Comparison of ENCODE assay signal across 8 mouse cellular contexts in the genomic region with DNA sequence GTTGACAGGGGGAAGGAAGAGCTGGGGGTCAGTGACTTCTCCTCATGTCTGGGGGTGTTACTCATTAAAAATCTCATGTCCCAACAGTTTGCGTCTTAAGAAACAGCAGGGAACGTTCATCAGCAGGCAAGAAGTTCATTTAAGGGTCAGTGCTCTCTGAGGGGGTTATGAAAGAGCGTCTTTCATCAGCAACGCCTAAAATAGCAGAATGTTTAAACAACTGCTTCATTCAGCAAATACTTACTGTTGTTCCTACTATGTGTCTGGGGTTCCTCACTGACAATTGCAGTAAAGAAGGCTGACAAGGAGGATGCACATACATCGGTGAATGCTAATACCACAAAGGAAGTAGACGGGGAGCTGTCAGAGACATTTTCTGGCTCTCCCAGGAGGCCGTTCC.
DNase-seq lines count a peak whose midpoint lies in the region; ATAC-seq and TF ChIP-seq lines count a peak whose summit lies in the region.

No protein-coding gene starts in this region.

- H3K4me1 ChIP-seq in kidney, embryonic 16.5 days (ENCODE audit: insufficient read depth, low read length) = peaks cover 13% of the 10 kb centered on the region; the same call in 1 of the 2 replicates
- peaks cover 5% of the 10 kb centered on the region; the same call in 1 of the 2 replicates for H3K4me1 ChIP-seq in kidney, embryonic 14.5 days (ENCODE audit: control insufficient read depth, insufficient read depth, low read length)
- peaks cover 11% of the 10 kb centered on the region for H3K4me1 ChIP-seq in liver, embryonic 13.5 days (replicated peaks)
- peaks cover 6% of the 10 kb centered on the region; the same call in 1 of the 2 replicates for H3K4me1 ChIP-seq in forebrain, embryonic 12.5 days
- H3K4me1 ChIP-seq in forebrain, postnatal 0 days (ENCODE audit: insufficient read depth) = no peaks in the 10 kb centered on the region

- no peak for TF ChIP-seq CTCF in forebrain, postnatal 0 days (IDR thresholded peaks at IDR 0.05; ENCODE audit: low read depth)

- no peak overlapping the region for H3K4me3 ChIP-seq in kidney, embryonic 16.5 days (ENCODE audit: low read length)
- no peak overlapping the region for H3K4me3 ChIP-seq in kidney, embryonic 14.5 days (ENCODE audit: low read length)
- H3K4me3 ChIP-seq in liver, embryonic 13.5 days (replicated peaks) = no peak overlapping the region
- no peak overlapping the region for H3K4me3 ChIP-seq in forebrain, embryonic 12.5 days (replicated peaks)
- H3K4me3 ChIP-seq in forebrain, postnatal 0 days (ENCODE audit: low read depth, low read length) = no peak overlapping the region

- H3K27ac ChIP-seq in kidney, embryonic 16.5 days (ENCODE audit: low read length) = peak overlapping the region; percentile 41; the same call in 1 of the 2 replicates
- no peak overlapping the region for H3K27ac ChIP-seq in kidney, embryonic 14.5 days (ENCODE audit: low read depth, low read length)
- H3K27ac ChIP-seq in liver, embryonic 13.5 days = peak overlapping the region; percentile 61
- no peak overlapping the region for H3K27ac ChIP-seq in forebrain, embryonic 12.5 days
- no peak overlapping the region for H3K27ac ChIP-seq in forebrain, postnatal 0 days (ENCODE audit: low read depth, low read length)

- H3K36me3 ChIP-seq in kidney, embryonic 16.5 days (ENCODE audit: insufficient read depth, low read length) = no peaks in the 10 kb centered on the region
- no peaks in the 10 kb centered on the region for H3K36me3 ChIP-seq in kidney, embryonic 14.5 days (ENCODE audit: control insufficient read depth, insufficient read depth, low read length)
- no peaks in the 10 kb centered on the region for H3K36me3 ChIP-seq in liver, embryonic 13.5 days
- H3K36me3 ChIP-seq in forebrain, embryonic 12.5 days (replicated peaks) = no peaks in the 10 kb centered on the region; the same call in 1 of the 2 replicates
- peaks cover 8% of the 10 kb centered on the region; the same call in 1 of the 2 replicates for H3K36me3 ChIP-seq in forebrain, postnatal 0 days (ENCODE audit: insufficient read depth)

- ATAC-seq in kidney, embryonic 16.5 days (ENCODE audit: low FRiP score, low TSS enrichment) = 0 out of 2 replicates have a peak, but pooled peaks have one; percentile 9
- ATAC-seq in kidney, embryonic 14.5 days (ENCODE audit: low FRiP score, low TSS enrichment) = no peak
- ATAC-seq in liver, embryonic 13.5 days (ENCODE audit: low read depth) = peak; percentile 41
- ATAC-seq in forebrain, embryonic 12.5 days (ENCODE audit: low FRiP score) = no peak
- ATAC-seq in megakaryocyte-erythroid progenitor cell, adult 5-6 weeks (replicated peaks; ENCODE audit: low FRiP score, low TSS enrichment, poor library complexity, severe bottlenecking) = no peak
- no peak for ATAC-seq in forebrain, postnatal 0 days

- H3K9me3 ChIP-seq in kidney, embryonic 16.5 days (ENCODE audit: low read length) = no peaks in the 10 kb centered on the region
- H3K9me3 ChIP-seq in kidney, embryonic 14.5 days (ENCODE audit: control insufficient read depth, low read length) = no peaks in the 10 kb centered on the region
- H3K9me3 ChIP-seq in liver, embryonic 13.5 days (replicated peaks) = no peaks in the 10 kb centered on the region
- H3K9me3 ChIP-seq in forebrain, embryonic 12.5 days = no peaks in the 10 kb centered on the region
- no peaks in the 10 kb centered on the region for H3K9me3 ChIP-seq in forebrain, postnatal 0 days (ENCODE audit: low read length)

- WGBS in kidney, embryonic 16.5 days = 33% methylated on average over 7 of the region's 7 CpGs
- WGBS in kidney, embryonic 14.5 days = 37% methylated on average over 7 of the region's 7 CpGs
- WGBS in liver, embryonic 13.5 days (ENCODE audit: insufficient replicate concordance) = 18% methylated on average over 7 of the region's 7 CpGs
- 16% methylated on average over 7 of the region's 7 CpGs for WGBS in forebrain, embryonic 12.5 days
- WGBS in forebrain, postnatal 0 days = 15% methylated on average over 7 of the region's 7 CpGs

- H3K4me2 ChIP-seq in kidney, embryonic 16.5 days (replicated peaks; ENCODE audit: low read depth, low read length) = no peak overlapping the region
- no peak overlapping the region for H3K4me2 ChIP-seq in kidney, embryonic 14.5 days (replicated peaks; ENCODE audit: low read depth, low read length)
- H3K4me2 ChIP-seq in liver, embryonic 13.5 days = no peak overlapping the region
- no peak overlapping the region for H3K4me2 ChIP-seq in forebrain, embryonic 12.5 days
- H3K4me2 ChIP-seq in forebrain, postnatal 0 days (ENCODE audit: low read depth) = no peak overlapping the region

- H3K9ac ChIP-seq in kidney, embryonic 16.5 days (replicated peaks; ENCODE audit: low read length) = no peak overlapping the region
- no peak overlapping the region for H3K9ac ChIP-seq in kidney, embryonic 14.5 days (ENCODE audit: low read depth, low read length)
- H3K9ac ChIP-seq in liver, embryonic 13.5 days = no peak overlapping the region
- no peak overlapping the region for H3K9ac ChIP-seq in forebrain, embryonic 12.5 days
- H3K9ac ChIP-seq in forebrain, postnatal 0 days = no peak overlapping the region

- DNase-seq in embryo, embryonic 10 days (ENCODE audit: low spot score) = peak; percentile 57
- no peak for DNase-seq in liver, embryonic 13.5 days
- DNase-seq in retina, postnatal 1 day = peak; percentile 25
- no peak for DNase-seq in forebrain, postnatal 0 days

- H3K27me3 ChIP-seq in kidney, embryonic 16.5 days (ENCODE audit: insufficient read depth, low read length) = no peaks in the 10 kb centered on the region
- no peaks in the 10 kb centered on the region for H3K27me3 ChIP-seq in kidney, embryonic 14.5 days (ENCODE audit: control insufficient read depth, insufficient read depth, low read length)
- no peaks in the 10 kb centered on the region for H3K27me3 ChIP-seq in liver, embryonic 13.5 days
- H3K27me3 ChIP-seq in forebrain, embryonic 12.5 days = no peaks in the 10 kb centered on the region
- no peaks in the 10 kb centered on the region for H3K27me3 ChIP-seq in forebrain, postnatal 0 days (ENCODE audit: insufficient read depth, low read length)

Comparison
In these comparisons a context has a peak if more than half of its experiments do, and no peak if none do; other contexts are left out.
1. ATAC-seq: peak in kidney, embryonic 16.5 days (single experiment) and liver, embryonic 13.5 days (single experiment); none in kidney, embryonic 14.5 days (single experiment), forebrain, embryonic 12.5 days (single experiment), megakaryocyte-erythroid progenitor cell, adult 5-6 weeks (single experiment) and forebrain, postnatal 0 days (single experiment).
2. H3K27ac ChIP-seq: peak in kidney, embryonic 16.5 days (single experiment) and liver, embryonic 13.5 days (single experiment); none in kidney, embryonic 14.5 days (single experiment), forebrain, embryonic 12.5 days (single experiment) and forebrain, postnatal 0 days (single experiment).
3. DNase-seq: peak in embryo, embryonic 10 days (single experiment) and retina, postnatal 1 day (single experiment); none in liver, embryonic 13.5 days (single experiment) and forebrain, postnatal 0 days (single experiment).